In genomic region chr7:27801137-27801536, GRCm38 (mm10) we compare ENCODE assay signal across 11 mouse cellular contexts. TPM values are rescaled to one million over a fixed set of nuclear protein-coding genes. Genes with fewer than 3 reads are reported as not detected.
DNase-seq lines count a peak whose midpoint lies in the region; ATAC-seq and TF ChIP-seq lines count a peak whose summit lies in the region.
"Had no signal": no experiment of that assay in that cellular context is flagged by ENCODE, and none has a peak within 500 bp of the region (broad histone marks: within the 10 kb centered on the region; RNA-seq: fewer than 3 reads in every experiment).

No protein-coding gene starts in this region.

- H3K36me3 ChIP-seq in hindbrain, postnatal 0 days (ENCODE audit: insufficient read depth, low read length): no peaks in the 10 kb centered on the region
- H3K36me3 ChIP-seq in hindbrain, embryonic 14.5 days (replicated peaks; ENCODE audit: control insufficient read depth, insufficient read depth): no peaks in the 10 kb centered on the region
- H3K36me3 ChIP-seq: limb, embryonic 15.5 days; stomach, embryonic 15.5 days had no signal

- H3K9me3 ChIP-seq in hindbrain, postnatal 0 days (ENCODE audit: low read length): no peaks in the 10 kb centered on the region
- no peaks in the 10 kb centered on the region for H3K9me3 ChIP-seq in hindbrain, embryonic 14.5 days (ENCODE audit: control insufficient read depth, low read length)
- H3K9me3 ChIP-seq: limb, embryonic 15.5 days; stomach, embryonic 15.5 days had no signal

- no peaks in the 10 kb centered on the region for H3K27me3 ChIP-seq in hindbrain, postnatal 0 days (ENCODE audit: insufficient read depth, low read length)
- H3K27me3 ChIP-seq in hindbrain, embryonic 14.5 days (ENCODE audit: control insufficient read depth, insufficient read depth, low read length): no peaks in the 10 kb centered on the region
- H3K27me3 ChIP-seq: limb, embryonic 15.5 days; stomach, embryonic 15.5 days had no signal

- ATAC-seq in hindbrain, postnatal 0 days: no peak
- ATAC-seq in hindbrain, embryonic 14.5 days (ENCODE audit: low FRiP score): no peak

- peak; percentile 16 for DNase-seq in adrenal gland, postnatal 14 days
- DNase-seq in adrenal gland, adult 18-20 months (ENCODE audit: low spot score in 2 of 2): no peak
- DNase-seq in hindbrain, postnatal 0 days (ENCODE audit: low spot score): peak; percentile 50
- DNase-seq in hindbrain, embryonic 14.5 days (ENCODE audit: low spot score): no peak
- peak; percentile 59 for DNase-seq in 3T3-L1 (ENCODE audit: low read depth, low spot score)
- DNase-seq in adipocyte (ENCODE audit: low spot score): peak; percentile 53
- no peak for DNase-seq in thymus, postnatal 25 days
- DNase-seq in gastrocnemius, postnatal 14 days: no peak
- DNase-seq: cerebellum, postnatal 36 days had no signal

- H3K4me1 ChIP-seq in hindbrain, postnatal 0 days (ENCODE audit: insufficient read depth, low read length): peaks cover 5% of the 10 kb centered on the region
- H3K4me1 ChIP-seq in hindbrain, embryonic 14.5 days (replicated peaks; ENCODE audit: control insufficient read depth, insufficient read depth, low read length): peaks cover 15% of the 10 kb centered on the region; the same call in 1 of the 2 replicates

- H3K4me2 ChIP-seq in hindbrain, postnatal 0 days (ENCODE audit: low read depth, low read length): no peak overlapping the region
- H3K4me2 ChIP-seq in hindbrain, embryonic 14.5 days (replicated peaks): no peak overlapping the region
- H3K4me2 ChIP-seq: limb, embryonic 15.5 days; stomach, embryonic 15.5 days had no signal

- no peak overlapping the region for H3K4me3 ChIP-seq in hindbrain, postnatal 0 days (ENCODE audit: low read length)
- H3K4me3 ChIP-seq in hindbrain, embryonic 14.5 days (replicated peaks; ENCODE audit: low read length): no peak overlapping the region
- H3K4me3 ChIP-seq: limb, embryonic 15.5 days; stomach, embryonic 15.5 days had no signal

- 54% methylated on average over 2 of the region's 2 CpGs for WGBS in hindbrain, postnatal 0 days
- 56% methylated on average over 2 of the region's 2 CpGs for WGBS in hindbrain, embryonic 14.5 days

- TF ChIP-seq CTCF in hindbrain, postnatal 0 days (IDR thresholded peaks at IDR 0.05; ENCODE audit: low read depth): peak; percentile 60

- intact Hi-C loops in gastrocnemius, postnatal 14 days (cut with DNase I; ENCODE audit: low total_unique reads): no loop called here

- no peak overlapping the region for H3K9ac ChIP-seq in hindbrain, postnatal 0 days (replicated peaks; ENCODE audit: low read length)
- H3K9ac ChIP-seq in hindbrain, embryonic 14.5 days: no peak overlapping the region
- H3K9ac ChIP-seq: limb, embryonic 15.5 days; stomach, embryonic 15.5 days had no signal

- no peak overlapping the region for H3K27ac ChIP-seq in hindbrain, postnatal 0 days
- H3K27ac ChIP-seq in hindbrain, embryonic 14.5 days: no peak overlapping the region
- H3K27ac ChIP-seq: limb, embryonic 15.5 days; stomach, embryonic 15.5 days had no signal

RNA-seq across cellular contexts. Expression of gene Zfp626, which starts 5.9 kb away (rescaled TPM):
- 7.0 and 7.7 TPM in 2 replicates for total RNA-seq in adrenal gland, postnatal 14 days (2021)
- total RNA-seq in adrenal gland, adult 18-20 months (2021): 1 to 10 TPM; 7.9 to 9.0 TPM
- total RNA-seq in hindbrain, postnatal 0 days (2014; rRNA removed): 4.5 and 4.7 TPM in 2 replicates
- 1.1 TPM in 2 replicates for polyA plus RNA-seq in hindbrain, postnatal 0 days (2015; fragmentation: Nextera tagmentation; extraction: Ambion mirVana)
- polyA plus RNA-seq in hindbrain, embryonic 14.5 days (2014; fragmentation: Nextera tagmentation; extraction: Ambion mirVana): 1.6 and 1.8 TPM in 2 replicates
- 1 to 10 TPM; 3.0 TPM for total RNA-seq in gastrocnemius, postnatal 14 days (2021)

RNA-seq across cellular contexts. Expression of gene Zfp59, which starts 37.3 kb away (rescaled TPM):
- 3.0 and 3.5 TPM in 2 replicates for total RNA-seq in adrenal gland, postnatal 14 days (2021)
- 1 to 10 TPM; 3.1 to 3.3 TPM for total RNA-seq in adrenal gland, adult 18-20 months (2021)
- 3.7 and 6.7 TPM in 2 replicates for total RNA-seq in hindbrain, postnatal 0 days (2014; rRNA removed)
- 4.1 and 5.1 TPM in 2 replicates for polyA plus RNA-seq in hindbrain, postnatal 0 days (2015; fragmentation: Nextera tagmentation; extraction: Ambion mirVana)
- polyA plus RNA-seq in hindbrain, embryonic 14.5 days (2014; fragmentation: Nextera tagmentation; extraction: Ambion mirVana): 11.4 and 14.9 TPM in 2 replicates
- total RNA-seq in gastrocnemius, postnatal 14 days (2021): 1 to 10 TPM; 1.5 to 1.8 TPM

RNA-seq across cellular contexts. Expression of gene Zfp607a, which starts 56.2 kb away (rescaled TPM):
- 4.3 and 6.0 TPM in 2 replicates for total RNA-seq in adrenal gland, postnatal 14 days (2021)
- total RNA-seq in adrenal gland, adult 18-20 months (2021): 1 to 10 TPM; 3.9 to 5.2 TPM
- 1.5 and 2.1 TPM in 2 replicates for total RNA-seq in hindbrain, postnatal 0 days (2014; rRNA removed)
- polyA plus RNA-seq in hindbrain, postnatal 0 days (2015; fragmentation: Nextera tagmentation; extraction: Ambion mirVana): 0.39 and 0.90 TPM in 2 replicates
- polyA plus RNA-seq in hindbrain, embryonic 14.5 days (2014; fragmentation: Nextera tagmentation; extraction: Ambion mirVana): 0.72 and 1.6 TPM in 2 replicates
- 1 to 10 TPM; 1.7 to 2.0 TPM for total RNA-seq in gastrocnemius, postnatal 14 days (2021)

Comparison
In these comparisons a context has a peak if more than half of its experiments do, and no peak if none do; other contexts are left out.
1. DNase-seq: peak in adrenal gland, postnatal 14 days (single experiment), hindbrain, postnatal 0 days (single experiment), 3T3-L1 (single experiment) and adipocyte (single experiment); none in adrenal gland, adult 18-20 months (0 of 2), hindbrain, embryonic 14.5 days (single experiment), thymus, postnatal 25 days (single experiment) and gastrocnemius, postnatal 14 days (single experiment).